15 mouse cellular contexts compared by ENCODE assay signal in genomic region chr3:121792246-121792645, GRCm38 (mm10).
"Had no signal": no experiment of that assay in that cellular context is flagged by ENCODE, and none has a peak within 500 bp of the region (broad histone marks: within the 10 kb centered on the region; RNA-seq: fewer than 3 reads in every experiment).

No protein-coding gene starts in this region.

- H3K27ac ChIP-seq: liver, embryonic 14.5 days; midbrain, embryonic 13.5 days; midbrain, embryonic 15.5 days; neural tube, embryonic 12.5 days; stomach, embryonic 15.5 days; stomach, postnatal 0 days had no signal

- H3K4me3 ChIP-seq: megakaryocyte, embryonic 14.5 days; midbrain, embryonic 13.5 days; midbrain, embryonic 15.5 days; neural tube, embryonic 12.5 days; stomach, embryonic 15.5 days had no signal

- H3K36me3 ChIP-seq: midbrain, embryonic 15.5 days; neural tube, embryonic 12.5 days; stomach, embryonic 15.5 days had no signal

- H3K9ac ChIP-seq: liver, embryonic 14.5 days; lung, embryonic 14.5 days; midbrain, embryonic 13.5 days; midbrain, embryonic 15.5 days; neural tube, embryonic 12.5 days; stomach, embryonic 15.5 days had no signal

- H3K9me3 ChIP-seq: megakaryocyte, embryonic 14.5 days; midbrain, embryonic 13.5 days; midbrain, embryonic 15.5 days; neural tube, embryonic 12.5 days; stomach, embryonic 15.5 days had no signal

- ATAC-seq: midbrain, embryonic 13.5 days; midbrain, embryonic 15.5 days had no signal

- DNase-seq: lung, adult 18-20 months; lung, embryonic 14.5 days; lung, postnatal 10 days; lung, postnatal 4 days; right cerebral cortex, postnatal 14 days; thymus, adult 2 months; thymus, postnatal 25 days had no signal

- H3K4me1 ChIP-seq: megakaryocyte, embryonic 14.5 days; midbrain, embryonic 15.5 days; stomach, embryonic 15.5 days had no signal

- H3K4me2 ChIP-seq: lung, embryonic 14.5 days; midbrain, embryonic 11.5 days; midbrain, embryonic 13.5 days; midbrain, embryonic 15.5 days; neural tube, embryonic 12.5 days; stomach, embryonic 15.5 days had no signal

- H3K27me3 ChIP-seq: megakaryocyte, embryonic 14.5 days; midbrain, embryonic 13.5 days; midbrain, embryonic 15.5 days; neural tube, embryonic 12.5 days; stomach, embryonic 15.5 days had no signal
